Mouse (Mus musculus): Measurements from ENCODE around the gene Ap1s1. TPM values are rescaled to one million over a fixed set of nuclear protein-coding genes. Genes with fewer than 3 reads are reported as not detected.

Gene Ap1s1
- polyA plus RNA-seq, 1 experiment from 2014 or later = 145 TPM

- under 1% methylated on average over 47 of the region's 49 CpGs for WGBS
- no peaks in the 10 kb centered on the region for H3K36me3 ChIP-seq (ENCODE audit: control insufficient read depth, insufficient read depth, low read length)
- H3K4me2 ChIP-seq (ENCODE audit: low read depth, severe bottlenecking) = peak overlapping the region; percentile 95
- no peak overlapping the region for H3K27ac ChIP-seq (replicated peaks; ENCODE audit: low read depth, low read length)
- no peak overlapping the region for H3K9ac ChIP-seq (ENCODE audit: low read length)
- H3K27me3 ChIP-seq (ENCODE audit: control insufficient read depth, insufficient read depth, low read length) = peaks cover 46% of the 10 kb centered on the region
- peak overlapping the region; percentile 35 for H3K4me3 ChIP-seq (ENCODE audit: low read depth, low read length)
- H3K4me1 ChIP-seq (ENCODE audit: control insufficient read depth, insufficient read depth, low read length) = peaks cover 17% of the 10 kb centered on the region
- peak; percentile 94 for DNase-seq (ENCODE audit: low spot score)
- ATAC-seq (ENCODE audit: insufficient number of reproducible peaks, low FRiP score, low TSS enrichment, low read depth) = peak; percentile 53
- no peaks in the 10 kb centered on the region for H3K9me3 ChIP-seq (ENCODE audit: control insufficient read depth, low read length)
Measured at GRCm38 (mm10) chr5:137032641-137033074, 13.3 kb downstream of the Ap1s1 start.

- Histone ChIP-seq H3K4me3 (ENCODE audit: low read depth, low read length) (peak overlapping the region; percentile 35), H3K4me1 (ENCODE audit: control insufficient read depth, insufficient read depth, low read length) (peaks cover 17% of the 10 kb centered on the region), H3K36me3 (ENCODE audit: control insufficient read depth, insufficient read depth, low read length) (no peaks in the 10 kb centered on the region), H3K9me3 (ENCODE audit: control insufficient read depth, low read length) (no peaks in the 10 kb centered on the region), H3K4me2 (ENCODE audit: low read depth, severe bottlenecking) (peak overlapping the region; percentile 95), H3K27me3 (ENCODE audit: control insufficient read depth, insufficient read depth, low read length) (peaks cover 49% of the 10 kb centered on the region), H3K9ac (ENCODE audit: low read length) (no peak overlapping the region), H3K27ac (replicated peaks; ENCODE audit: low read depth, low read length) (no peak overlapping the region)
- no peak for DNase-seq (ENCODE audit: low spot score)
- no peak for ATAC-seq (ENCODE audit: insufficient number of reproducible peaks, low FRiP score, low TSS enrichment, low read depth)
- under 1% methylated on average over 30 of the region's 33 CpGs for WGBS
Measured at GRCm38 (mm10) chr5:137032033-137032421, 13.9 kb downstream of the Ap1s1 start.

- ATAC-seq (ENCODE audit: insufficient number of reproducible peaks, low FRiP score, low TSS enrichment, low read depth) = no peak
- WGBS = 1% methylated on average over 78 of the region's 78 CpGs
- Histone ChIP-seq H3K4me3 (ENCODE audit: low read depth, low read length) (peak overlapping the region; percentile 35), H3K27me3 (ENCODE audit: control insufficient read depth, insufficient read depth, low read length) (peaks cover 55% of the 10 kb centered on the region), H3K9ac (ENCODE audit: low read length) (no peak overlapping the region), H3K4me1 (ENCODE audit: control insufficient read depth, insufficient read depth, low read length) (peaks cover 17% of the 10 kb centered on the region), H3K9me3 (ENCODE audit: control insufficient read depth, low read length) (no peaks in the 10 kb centered on the region), H3K36me3 (ENCODE audit: control insufficient read depth, insufficient read depth, low read length) (no peaks in the 10 kb centered on the region), H3K4me2 (ENCODE audit: low read depth, severe bottlenecking) (peak overlapping the region; percentile 95), H3K27ac (replicated peaks; ENCODE audit: low read depth, low read length) (no peak overlapping the region)
- DNase-seq (ENCODE audit: low spot score) = peak; percentile 51
Measured at GRCm38 (mm10) chr5:137031076-137032032, 14.6 kb downstream of the Ap1s1 start.

GRCm38 (mm10) chr5:137030416-137030810 is 15.5 kb downstream of the Ap1s1 start:
- Histone ChIP-seq H3K27me3 (ENCODE audit: control insufficient read depth, insufficient read depth, low read length) (peaks cover 63% of the 10 kb centered on the region), H3K4me2 (ENCODE audit: low read depth, severe bottlenecking) (no peak overlapping the region), H3K9ac (ENCODE audit: low read length) (no peak overlapping the region), H3K36me3 (ENCODE audit: control insufficient read depth, insufficient read depth, low read length) (no peaks in the 10 kb centered on the region), H3K4me1 (ENCODE audit: control insufficient read depth, insufficient read depth, low read length) (peaks cover 17% of the 10 kb centered on the region), H3K27ac (replicated peaks; ENCODE audit: low read depth, low read length) (no peak overlapping the region), H3K9me3 (ENCODE audit: control insufficient read depth, low read length) (no peaks in the 10 kb centered on the region), H3K4me3 (ENCODE audit: low read depth, low read length) (no peak overlapping the region)
- WGBS = 16% methylated on average over 22 of the region's 22 CpGs
- DNase-seq (ENCODE audit: low spot score) (no peak), ATAC-seq (ENCODE audit: insufficient number of reproducible peaks, low FRiP score, low TSS enrichment, low read depth) (no peak)

- Histone ChIP-seq H3K36me3 (ENCODE audit: control insufficient read depth, insufficient read depth, low read length) (no peaks in the 10 kb centered on the region), H3K9me3 (ENCODE audit: control insufficient read depth, low read length) (no peaks in the 10 kb centered on the region), H3K9ac (ENCODE audit: low read length) (no peak overlapping the region), H3K27me3 (ENCODE audit: control insufficient read depth, insufficient read depth, low read length) (peaks cover 69% of the 10 kb centered on the region), H3K4me2 (ENCODE audit: low read depth, severe bottlenecking) (peak overlapping the region; percentile 58), H3K4me3 (ENCODE audit: low read depth, low read length) (peak overlapping the region; percentile 29), H3K4me1 (ENCODE audit: control insufficient read depth, insufficient read depth, low read length) (peaks cover 17% of the 10 kb centered on the region), H3K27ac (replicated peaks; ENCODE audit: low read depth, low read length) (no peak overlapping the region)
- WGBS = under 1% methylated on average over 52 of the region's 52 CpGs
- ATAC-seq (ENCODE audit: insufficient number of reproducible peaks, low FRiP score, low TSS enrichment, low read depth) (peak; percentile 84), DNase-seq (ENCODE audit: low spot score) (peak; percentile 99)
Measured at GRCm38 (mm10) chr5:137029643-137030415, 16.1 kb downstream of the Ap1s1 start.

GRCm38 (mm10) chr5:137029273-137029585 is 16.7 kb downstream of the Ap1s1 start:
- ATAC-seq (ENCODE audit: insufficient number of reproducible peaks, low FRiP score, low TSS enrichment, low read depth) = no peak
- peak overlapping the region; percentile 58 for H3K4me2 ChIP-seq (ENCODE audit: low read depth, severe bottlenecking)
- no peaks in the 10 kb centered on the region for H3K36me3 ChIP-seq (ENCODE audit: control insufficient read depth, insufficient read depth, low read length)
- no peaks in the 10 kb centered on the region for H3K9me3 ChIP-seq (ENCODE audit: control insufficient read depth, low read length)
- 3% methylated on average over 8 of the region's 8 CpGs for WGBS
- no peak overlapping the region for H3K27ac ChIP-seq (replicated peaks; ENCODE audit: low read depth, low read length)
- H3K4me3 ChIP-seq (ENCODE audit: low read depth, low read length) = peak overlapping the region; percentile 29; the same call in 1 of the 2 replicates
- no peak for DNase-seq (ENCODE audit: low spot score)
- H3K27me3 ChIP-seq (ENCODE audit: control insufficient read depth, insufficient read depth, low read length) = peaks cover 70% of the 10 kb centered on the region
- H3K9ac ChIP-seq (ENCODE audit: low read length) = no peak overlapping the region
- peaks cover 17% of the 10 kb centered on the region for H3K4me1 ChIP-seq (ENCODE audit: control insufficient read depth, insufficient read depth, low read length)

GRCm38 (mm10) chr5:137028561-137029272 is 17.2 kb downstream of the Ap1s1 start:
- Histone ChIP-seq H3K9me3 (ENCODE audit: control insufficient read depth, low read length) (no peaks in the 10 kb centered on the region), H3K9ac (ENCODE audit: low read length) (no peak overlapping the region), H3K4me1 (ENCODE audit: control insufficient read depth, insufficient read depth, low read length) (peaks cover 17% of the 10 kb centered on the region), H3K4me3 (ENCODE audit: low read depth, low read length) (no peak overlapping the region), H3K27me3 (ENCODE audit: control insufficient read depth, insufficient read depth, low read length) (peaks cover 70% of the 10 kb centered on the region), H3K36me3 (ENCODE audit: control insufficient read depth, insufficient read depth, low read length) (no peaks in the 10 kb centered on the region), H3K4me2 (ENCODE audit: low read depth, severe bottlenecking) (peak overlapping the region; percentile 58; the same call in 1 of the 2 replicates), H3K27ac (replicated peaks; ENCODE audit: low read depth, low read length) (no peak overlapping the region)
- ATAC-seq (ENCODE audit: insufficient number of reproducible peaks, low FRiP score, low TSS enrichment, low read depth) (no peak), DNase-seq (ENCODE audit: low spot score) (no peak)
- WGBS = 5% methylated on average over 29 of the region's 29 CpGs

- ATAC-seq (ENCODE audit: insufficient number of reproducible peaks, low FRiP score, low TSS enrichment, low read depth) (no peak), DNase-seq (ENCODE audit: low spot score) (no peak)
- Histone ChIP-seq H3K27ac (replicated peaks; ENCODE audit: low read depth, low read length) (no peak within 1 kb of the TSS), H3K9ac (ENCODE audit: low read length) (no peak within 1 kb of the TSS), H3K9me3 (ENCODE audit: control insufficient read depth, low read length) (no peaks in the 10 kb centered on the region), H3K4me3 (ENCODE audit: low read depth, low read length) (no peak within 1 kb of the TSS), H3K36me3 (ENCODE audit: control insufficient read depth, insufficient read depth, low read length) (no peaks in the 10 kb centered on the region), H3K27me3 (ENCODE audit: control insufficient read depth, insufficient read depth, low read length) (peaks cover 57% of the 10 kb centered on the region), H3K4me1 (ENCODE audit: control insufficient read depth, insufficient read depth, low read length) (peaks cover 4% of the 10 kb centered on the region), H3K4me2 (ENCODE audit: low read depth, severe bottlenecking) (no peak within 1 kb of the TSS)
- 28% methylated on average over 4 of the region's 4 CpGs for WGBS
Measured at GRCm38 (mm10) chr5:137026092-137026491, 19.8 kb downstream of the Ap1s1 start, which contains the start of gene Vgf. Gene Vgf (plus strand): TSS chr5:137026392.

Data from limb, embryonic 11.5 days (tissue).